Mouse (Mus musculus) myocyte (in vitro differentiated cells): ENCODE measurements around the gene Gm20388.

Source experiments
- CEBPB ChIP-seq: IDR thresholded peaks from 2 replicates; pipeline ENCODE4 v1.6.1; 2011; ENCODE audit warnings: mild to moderate bottlenecking, moderate library complexity; ENCODE audit not compliant: poor library complexity, insufficient read depth, severe bottlenecking
- POLR2A ChIP-seq: IDR thresholded peaks from one replicate; pipeline ENCODE4 v1.6.1; 2011; ENCODE audit warnings: low read depth, mild to moderate bottlenecking, control low read depth, moderate library complexity; ENCODE audit not compliant: insufficient read length
- REST ChIP-seq: IDR thresholded peaks from one replicate; pipeline ENCODE4 v1.6.1; 2011; ENCODE audit warnings: mild to moderate bottlenecking, control low read depth, moderate library complexity; ENCODE audit not compliant: insufficient read depth, insufficient read length

DNA sequence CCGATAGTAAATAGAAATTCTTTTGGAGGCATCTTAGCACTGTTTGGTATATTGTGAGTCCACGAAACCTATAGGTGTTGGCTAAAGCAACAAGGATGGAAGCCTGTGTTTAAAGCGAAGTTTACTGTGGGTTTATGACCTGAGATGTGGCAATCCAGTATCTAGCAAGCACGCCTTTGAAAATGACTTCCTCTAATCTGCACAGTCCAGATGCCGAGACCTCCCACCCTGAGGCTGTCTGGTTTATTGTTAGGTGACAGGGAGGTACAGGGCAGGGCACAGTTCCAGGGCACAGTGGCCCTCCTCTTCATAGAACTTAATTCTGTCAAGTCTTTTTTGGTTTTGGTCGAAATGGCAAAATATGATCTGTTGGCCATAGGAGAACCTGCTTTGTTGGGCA lies 3166.6 kb downstream of the Gm20388 start:
- no peak for TF ChIP-seq POLR2A
- TF ChIP-seq REST, result no peak
- no peak for TF ChIP-seq CEBPB
